Mouse (Mus musculus): ENCODE measurements at regions not wholly inside any gene's neighbourhood (a gene's known extent, or its start where the extent isn't known, plus 50 kb on each side); places are given as distances from the start of the nearest gene placed in this dataset.

DNA sequence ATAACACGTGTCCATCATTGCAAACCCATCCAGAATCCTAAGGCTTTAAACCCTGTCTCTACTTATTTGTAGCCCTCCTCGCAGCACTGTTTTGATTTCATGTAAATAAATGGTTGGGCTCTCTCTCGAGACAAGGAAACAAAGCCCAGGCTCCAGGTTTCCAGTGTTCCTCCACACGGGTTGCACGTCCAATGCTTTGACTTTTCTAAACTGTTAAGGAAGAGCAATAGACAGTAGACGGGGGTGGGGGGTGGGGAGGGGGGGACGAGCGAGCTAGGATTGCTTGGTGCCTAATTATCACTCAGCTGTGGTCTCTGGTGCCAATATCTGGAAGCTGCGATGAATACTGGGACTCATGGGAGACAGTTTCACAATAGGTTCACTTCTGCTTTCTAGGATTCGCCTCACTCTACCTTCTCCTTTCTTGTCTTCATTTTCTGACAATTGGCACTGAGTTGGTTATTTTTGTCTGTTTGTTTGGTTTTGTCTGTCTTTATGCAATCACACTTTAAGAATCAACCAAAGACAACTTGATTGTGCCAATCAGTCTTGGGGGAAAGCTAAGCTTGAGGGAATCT is 179.3 kb upstream of the Ccdc122 start:
- Histone ChIP-seq H3K4me2 (replicated peaks) (no peak overlapping the region), H3K27ac (replicated peaks) (no peak overlapping the region), H3K36me3 (no peaks in the 10 kb centered on the region), H3K9ac (replicated peaks) (no peak overlapping the region), H3K4me1 (no peaks in the 10 kb centered on the region), H3K4me3 (no peak overlapping the region), H3K27me3 (no peaks in the 10 kb centered on the region), H3K9me3 (no peaks in the 10 kb centered on the region)
- no peak for ATAC-seq (replicated peaks)
- WGBS, result 52% methylated on average over 10 of the region's 10 CpGs

DNA sequence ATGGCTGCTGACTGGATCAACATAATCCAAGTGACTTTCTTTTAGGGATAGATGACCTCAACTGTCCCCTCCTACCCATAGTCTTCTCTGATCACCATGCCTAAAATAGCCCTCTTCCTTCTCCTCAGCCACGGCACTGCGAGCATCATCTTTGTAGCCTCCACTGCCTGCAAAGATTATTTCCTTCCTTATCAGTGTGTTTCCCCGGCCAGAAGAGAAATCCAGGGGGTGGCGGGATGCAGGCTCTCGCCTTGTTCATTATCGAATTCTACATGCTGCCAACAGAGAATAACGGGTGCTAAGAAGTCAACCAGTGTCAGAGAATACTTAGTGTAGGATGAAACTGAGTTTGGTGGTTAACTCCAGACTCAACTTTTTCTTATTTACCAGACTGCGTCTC is 180.0 kb upstream of the Ccdc122 start:
- no peaks in the 10 kb centered on the region for H3K4me1 ChIP-seq
- no peaks in the 10 kb centered on the region for H3K27me3 ChIP-seq
- H3K4me3 ChIP-seq, result no peak overlapping the region
- H3K4me2 ChIP-seq (replicated peaks), result no peak overlapping the region
- no peak for ATAC-seq (replicated peaks)
- no peak overlapping the region for H3K9ac ChIP-seq (replicated peaks)
- H3K27ac ChIP-seq (replicated peaks), result no peak overlapping the region
- 83% methylated on average over 8 of the region's 8 CpGs for WGBS
- H3K36me3 ChIP-seq, result no peaks in the 10 kb centered on the region
- H3K9me3 ChIP-seq, result no peaks in the 10 kb centered on the region

DNA sequence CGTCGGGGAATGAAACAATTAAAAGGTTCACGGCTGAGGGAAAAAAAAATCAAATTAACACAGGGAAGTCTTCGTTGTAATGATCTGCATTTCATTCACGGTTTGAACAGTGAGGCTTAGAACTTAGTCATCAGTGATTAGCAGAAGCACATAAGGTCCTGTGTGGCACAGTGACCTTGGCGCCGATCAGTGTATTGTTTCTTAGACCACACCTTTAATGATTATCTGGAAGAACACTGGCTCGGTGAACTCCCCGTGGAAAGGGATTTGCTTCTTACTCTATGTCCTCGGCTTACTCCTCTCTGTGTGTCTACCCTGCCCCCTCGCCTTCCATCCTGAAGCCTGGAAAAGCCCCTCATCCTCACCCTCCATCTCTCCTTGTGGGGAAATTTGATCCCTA is 181.6 kb upstream of the Ccdc122 start:
- H3K27me3 ChIP-seq, result no peaks in the 10 kb centered on the region
- no peak overlapping the region for H3K9ac ChIP-seq (replicated peaks)
- H3K4me3 ChIP-seq, result no peak overlapping the region
- 63% methylated on average over 11 of the region's 11 CpGs for WGBS
- ATAC-seq (replicated peaks), result no peak
- no peaks in the 10 kb centered on the region for H3K4me1 ChIP-seq
- no peak overlapping the region for H3K4me2 ChIP-seq (replicated peaks)
- H3K9me3 ChIP-seq, result no peaks in the 10 kb centered on the region
- no peaks in the 10 kb centered on the region for H3K36me3 ChIP-seq
- no peak overlapping the region for H3K27ac ChIP-seq (replicated peaks)

DNA sequence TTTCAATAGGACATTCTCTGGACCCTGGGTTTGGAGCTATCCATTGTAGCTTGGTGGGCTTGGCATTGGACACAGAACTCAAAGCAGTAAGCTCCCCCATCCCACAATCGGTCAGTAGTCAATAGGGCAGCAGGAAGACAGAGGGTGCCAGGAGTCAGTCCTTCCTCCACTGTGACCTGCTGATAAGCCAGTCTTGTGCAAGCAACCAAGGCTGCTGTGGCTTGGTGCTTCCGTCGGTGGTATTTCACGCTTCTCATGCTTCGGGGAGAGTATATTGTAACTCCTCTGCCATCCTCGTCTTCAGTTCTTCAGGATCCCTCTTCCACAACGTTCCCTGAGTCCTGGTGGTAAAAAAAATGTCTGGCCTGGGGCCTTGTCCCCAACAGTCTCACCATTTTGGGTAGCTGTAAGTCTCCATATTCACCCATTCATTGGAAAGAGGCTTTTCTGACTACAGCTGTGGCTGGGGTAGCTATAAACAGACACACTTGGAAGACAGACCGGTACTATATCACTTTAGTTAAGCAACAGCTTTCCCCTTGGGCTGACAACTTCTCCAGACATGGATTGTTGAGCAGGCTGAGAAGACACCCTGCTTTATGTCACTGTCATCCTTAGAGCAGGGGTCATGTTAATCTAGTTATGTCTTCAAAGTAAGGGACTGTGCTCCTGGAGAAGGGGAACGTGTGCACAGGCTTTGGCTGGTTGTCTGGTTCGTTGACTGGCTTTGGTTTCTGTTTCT is 184.9 kb upstream of the Ccdc122 start:
- ATAC-seq (replicated peaks), result no peak
- H3K27ac ChIP-seq (replicated peaks), result no peak overlapping the region
- no peaks in the 10 kb centered on the region for H3K27me3 ChIP-seq
- H3K9me3 ChIP-seq, result no peaks in the 10 kb centered on the region
- 83% methylated on average over 10 of the region's 10 CpGs for WGBS
- H3K4me2 ChIP-seq (replicated peaks), result no peak overlapping the region
- H3K9ac ChIP-seq (replicated peaks), result no peak overlapping the region
- no peak overlapping the region for H3K4me3 ChIP-seq
- no peaks in the 10 kb centered on the region for H3K36me3 ChIP-seq
- no peaks in the 10 kb centered on the region for H3K4me1 ChIP-seq

DNA sequence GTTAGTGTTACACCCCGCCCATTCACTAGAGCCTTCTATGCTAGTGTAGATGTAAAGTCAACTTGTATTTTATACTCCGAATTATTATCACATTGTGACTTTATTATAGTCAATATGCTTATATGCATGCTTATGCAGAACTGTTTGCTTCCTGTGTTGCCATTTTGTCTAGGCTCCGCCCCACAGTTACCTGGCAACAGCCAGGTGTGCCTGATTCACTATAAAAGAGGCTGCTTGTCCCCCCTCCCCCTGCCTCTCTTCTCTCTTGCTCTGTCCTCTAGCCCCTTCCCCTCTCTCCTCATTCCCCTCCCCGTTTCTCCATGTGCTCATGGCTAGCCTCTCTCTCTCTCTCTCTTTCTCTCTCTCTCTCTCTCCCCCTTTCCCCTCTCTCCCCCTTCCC is 185.9 kb upstream of the Ccdc122 start:
- Histone ChIP-seq H3K27ac (replicated peaks) (no peak overlapping the region), H3K4me2 (replicated peaks) (no peak overlapping the region), H3K4me1 (no peaks in the 10 kb centered on the region), H3K9ac (replicated peaks) (no peak overlapping the region), H3K9me3 (no peaks in the 10 kb centered on the region), H3K4me3 (no peak overlapping the region), H3K36me3 (no peaks in the 10 kb centered on the region), H3K27me3 (no peaks in the 10 kb centered on the region)
- 92% methylated on average over 4 of the region's 4 CpGs for WGBS
- no peak for ATAC-seq (replicated peaks)

DNA sequence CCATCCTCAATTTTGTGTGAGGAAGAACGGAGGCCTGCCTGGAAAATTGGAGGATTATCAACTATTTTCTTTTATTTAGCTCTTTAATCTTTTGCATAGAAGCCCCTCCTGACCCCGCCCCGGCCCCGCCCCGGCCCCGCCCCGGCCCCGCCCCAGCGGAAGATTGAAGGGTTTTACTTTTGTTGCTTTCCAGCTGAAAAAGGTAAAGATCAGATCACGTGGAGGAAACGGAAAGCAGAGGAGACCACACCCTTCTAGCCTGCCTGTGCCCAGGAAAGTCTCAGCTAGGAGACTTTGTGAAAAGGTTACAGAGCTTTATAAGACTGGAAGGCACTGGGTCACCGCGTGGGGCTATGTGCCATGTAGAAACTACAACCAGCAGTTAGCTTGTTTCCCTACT is 186.5 kb upstream of the Ccdc122 start:
- Histone ChIP-seq H3K4me1 (no peaks in the 10 kb centered on the region), H3K9me3 (no peaks in the 10 kb centered on the region)
- WGBS, result 49% methylated on average over 13 of the region's 13 CpGs

DNA sequence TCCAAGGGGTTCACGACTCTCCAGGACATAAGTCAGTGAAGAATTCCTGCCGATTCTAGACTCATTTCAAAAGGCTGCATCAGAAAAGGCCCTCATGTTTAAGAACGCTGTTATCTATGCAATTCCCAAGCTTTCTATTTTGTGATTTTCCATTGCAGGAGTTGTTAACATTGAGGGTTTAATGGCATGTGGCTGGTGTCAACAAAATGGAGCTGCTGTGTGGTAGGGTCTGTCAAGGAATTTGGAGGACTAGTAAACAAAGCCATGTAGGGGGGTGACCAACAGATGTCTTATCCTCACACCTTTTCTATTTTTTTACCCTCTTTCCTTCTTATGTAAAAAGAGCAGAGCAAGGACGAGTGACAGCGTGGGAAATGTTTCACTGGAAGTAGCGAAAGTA is 186.9 kb upstream of the Ccdc122 start:
- no peak overlapping the region for H3K4me2 ChIP-seq (replicated peaks)
- 75% methylated on average over 6 of the region's 6 CpGs for WGBS
- no peak for ATAC-seq (replicated peaks)
- no peaks in the 10 kb centered on the region for H3K9me3 ChIP-seq
- no peaks in the 10 kb centered on the region for H3K27me3 ChIP-seq
- H3K4me3 ChIP-seq, result no peak overlapping the region
- no peaks in the 10 kb centered on the region for H3K4me1 ChIP-seq
- H3K9ac ChIP-seq (replicated peaks), result no peak overlapping the region
- H3K36me3 ChIP-seq, result no peaks in the 10 kb centered on the region
- H3K27ac ChIP-seq (replicated peaks), result no peak overlapping the region

More for the DNA sequence above, 186.5 kb upstream of the Ccdc122 start:
- Histone ChIP-seq H3K9ac (replicated peaks) (no peak overlapping the region), H3K4me3 (no peak overlapping the region), H3K27ac (replicated peaks) (no peak overlapping the region), H3K4me2 (replicated peaks) (no peak overlapping the region), H3K36me3 (no peaks in the 10 kb centered on the region), H3K27me3 (no peaks in the 10 kb centered on the region)
- ATAC-seq (replicated peaks), result no peak

DNA sequence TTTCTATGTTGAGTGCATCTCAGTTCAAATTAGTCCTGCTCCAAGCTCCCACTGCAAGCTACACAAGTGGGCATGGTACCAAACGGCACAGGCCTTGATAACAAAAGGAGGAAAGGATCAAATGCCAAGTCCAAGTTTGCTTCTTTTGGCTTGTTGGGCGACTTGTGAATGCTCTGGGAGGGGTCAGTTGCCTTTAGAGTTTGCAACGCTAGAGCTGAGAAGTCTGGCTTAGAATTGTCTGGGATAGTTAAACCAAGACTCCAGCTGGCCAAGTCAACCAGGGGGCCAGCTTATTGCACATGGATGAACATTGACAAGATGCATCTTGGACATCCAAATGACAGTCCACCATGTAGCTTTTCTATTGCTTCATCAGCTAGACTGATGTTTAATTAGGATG is 187.5 kb upstream of the Ccdc122 start:
- Histone ChIP-seq H3K4me1 (no peaks in the 10 kb centered on the region), H3K9ac (replicated peaks) (no peak overlapping the region), H3K9me3 (no peaks in the 10 kb centered on the region), H3K27me3 (no peaks in the 10 kb centered on the region), H3K4me3 (no peak overlapping the region), H3K27ac (replicated peaks) (no peak overlapping the region), H3K36me3 (no peaks in the 10 kb centered on the region), H3K4me2 (replicated peaks) (no peak overlapping the region)
- WGBS, result 44% methylated on average over 3 of the region's 3 CpGs
- no peak for ATAC-seq (replicated peaks)

DNA sequence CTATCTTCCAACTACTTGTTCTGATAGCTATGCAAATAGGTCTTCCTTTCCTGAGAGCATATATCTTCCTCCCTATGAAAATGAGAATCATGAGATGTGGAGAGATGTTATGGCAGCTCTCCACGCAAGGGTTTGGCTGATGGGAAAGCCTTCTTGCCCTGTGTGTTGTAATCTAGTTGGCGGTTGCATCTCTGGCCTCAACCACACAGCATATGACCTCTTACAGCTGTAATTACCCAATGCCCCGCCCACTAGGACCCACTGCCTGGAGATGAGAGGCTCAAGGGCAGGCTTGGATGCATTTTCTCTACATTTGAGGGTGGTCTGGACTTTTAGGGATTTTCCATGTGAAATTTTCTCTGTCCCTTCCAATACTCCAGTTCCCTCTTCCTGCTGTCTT is 190.9 kb upstream of the Ccdc122 start:
- ATAC-seq (replicated peaks), result no peak
- Histone ChIP-seq H3K9me3 (no peaks in the 10 kb centered on the region), H3K9ac (replicated peaks) (no peak overlapping the region), H3K36me3 (no peaks in the 10 kb centered on the region), H3K4me3 (no peak overlapping the region), H3K4me2 (replicated peaks) (no peak overlapping the region), H3K27ac (replicated peaks) (no peak overlapping the region), H3K4me1 (no peaks in the 10 kb centered on the region), H3K27me3 (no peaks in the 10 kb centered on the region)
- WGBS, result 84% methylated on average over 3 of the region's 3 CpGs

DNA sequence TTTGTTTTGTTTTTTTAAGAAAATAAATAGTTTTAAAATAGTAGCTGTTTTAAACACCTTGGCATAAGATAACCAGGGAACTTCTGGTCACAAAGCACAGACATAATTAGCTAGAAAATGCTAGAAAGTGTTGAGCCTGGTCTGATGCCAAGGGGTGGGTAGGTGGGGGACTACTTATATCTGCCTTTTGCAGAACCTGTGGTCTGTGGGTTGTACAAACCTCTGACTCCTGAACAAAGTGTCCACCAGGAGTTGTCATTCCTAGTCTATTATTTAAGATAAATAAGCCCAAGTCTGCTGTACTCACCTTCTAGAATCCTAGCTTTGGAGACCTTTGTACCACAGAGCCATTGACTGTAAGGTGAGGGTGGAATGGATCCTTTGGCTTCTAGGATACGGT is 191.9 kb upstream of the Ccdc122 start:
- no peaks in the 10 kb centered on the region for H3K36me3 ChIP-seq
- H3K9me3 ChIP-seq, result no peaks in the 10 kb centered on the region
- H3K9ac ChIP-seq (replicated peaks), result no peak overlapping the region
- no peak for ATAC-seq (replicated peaks)
- H3K27me3 ChIP-seq, result no peaks in the 10 kb centered on the region
- H3K4me3 ChIP-seq, result no peak overlapping the region
- no peak overlapping the region for H3K4me2 ChIP-seq (replicated peaks)
- no peaks in the 10 kb centered on the region for H3K4me1 ChIP-seq
- H3K27ac ChIP-seq (replicated peaks), result no peak overlapping the region
- 89% methylated on average over 1 of the region's 1 CpGs for WGBS

DNA sequence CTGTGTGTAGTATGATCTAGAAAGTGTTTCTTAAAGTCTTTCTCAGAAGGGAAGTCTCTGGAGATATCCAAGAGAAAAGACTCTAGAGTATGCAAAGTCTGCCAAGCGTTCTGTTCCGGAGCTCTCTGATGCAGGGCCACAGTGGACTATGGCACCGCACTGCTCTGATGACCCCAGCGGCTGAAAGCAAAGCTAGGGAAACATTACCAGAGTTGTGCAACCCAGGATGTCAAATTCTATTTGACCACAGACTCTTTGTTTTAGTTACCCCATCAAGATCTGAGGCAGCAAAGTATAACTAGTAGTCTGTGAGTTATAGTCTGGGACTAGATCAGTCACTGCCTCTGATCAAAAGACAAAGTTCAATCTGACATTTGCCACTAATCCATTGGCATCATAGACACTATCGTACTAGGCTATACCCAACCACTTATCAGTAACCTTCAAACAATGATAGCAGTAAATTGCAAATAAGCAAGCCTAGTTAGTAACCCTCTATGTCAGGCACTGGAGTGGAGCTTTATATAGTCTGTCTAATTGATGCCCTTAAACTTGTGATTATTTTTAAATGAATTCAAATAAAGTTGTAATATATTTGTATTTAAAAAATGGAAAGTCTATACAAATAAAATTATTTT is 198.9 kb upstream of the Ccdc122 start:
- H3K4me3 ChIP-seq, result no peak overlapping the region
- no peak for ATAC-seq (replicated peaks)
- no peak overlapping the region for H3K27ac ChIP-seq (replicated peaks)
- H3K4me2 ChIP-seq (replicated peaks), result no peak overlapping the region
- no peak overlapping the region for H3K9ac ChIP-seq (replicated peaks)
- 88% methylated on average over 5 of the region's 5 CpGs for WGBS
- peaks cover 9% of the 10 kb centered on the region; the same call in 1 of the 2 replicates for H3K4me1 ChIP-seq
- no peaks in the 10 kb centered on the region for H3K36me3 ChIP-seq
- H3K27me3 ChIP-seq, result no peaks in the 10 kb centered on the region
- H3K9me3 ChIP-seq, result no peaks in the 10 kb centered on the region

DNA sequence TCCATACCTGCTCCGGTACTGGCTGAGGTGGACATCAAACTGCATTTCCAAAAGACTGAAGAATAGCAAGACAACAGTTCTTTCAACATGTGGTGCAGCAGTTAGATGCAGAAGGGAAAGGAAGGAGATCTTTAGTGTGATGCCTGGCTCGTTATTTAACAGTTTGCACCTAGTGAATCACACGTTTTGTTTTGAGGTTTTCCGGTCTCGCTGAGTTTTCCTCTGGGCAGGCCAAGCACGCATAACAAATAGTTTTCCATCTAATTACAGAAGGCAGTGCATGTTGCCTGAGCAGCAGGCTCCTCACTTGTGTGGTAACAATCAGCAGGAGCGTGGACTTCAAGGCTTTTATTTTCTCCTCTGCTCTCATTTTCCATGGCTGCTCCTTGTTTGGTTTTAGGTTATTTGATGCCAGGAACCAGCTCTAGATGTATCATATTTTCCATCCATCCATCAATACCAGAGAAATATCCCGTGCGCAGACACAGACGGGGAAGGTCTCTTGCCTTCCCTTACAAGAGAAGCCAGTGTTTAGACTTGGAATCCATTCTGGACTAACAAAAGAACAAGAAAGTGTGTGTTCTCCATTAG is 199.6 kb upstream of the Ccdc122 start:
- ATAC-seq (replicated peaks), result no peak
- Histone ChIP-seq H3K36me3 (no peaks in the 10 kb centered on the region), H3K4me2 (replicated peaks) (no peak overlapping the region), H3K9me3 (no peaks in the 10 kb centered on the region), H3K27me3 (no peaks in the 10 kb centered on the region), H3K27ac (replicated peaks) (no peak overlapping the region), H3K4me3 (no peak overlapping the region), H3K9ac (replicated peaks) (no peak overlapping the region), H3K4me1 (peaks cover 9% of the 10 kb centered on the region; the same call in 1 of the 2 replicates)
- WGBS, result 36% methylated on average over 10 of the region's 10 CpGs
